Mouse (Mus musculus) kidney, postnatal 0 days (tissue): ENCODE measurements at regions not wholly inside any gene's neighbourhood (a gene's known extent, or its start where the extent isn't known, plus 50 kb on each side); places are given as distances from the start of the nearest gene placed in this dataset.
A peak's percentile ranks its signal among the peaks of the same experiment; 100 is the strongest.

ENCODE experiments used
- ATAC-seq: fragments of 200-750 bp; cut with Nextera tagmentation; replicated peaks from 2 replicates; pipeline ENCODE4 v1.8.0; 2017; ENCODE audit warnings: low read depth, moderate number of reproducible peaks, moderate TSS enrichment, moderate library complexity; ENCODE audit not compliant: low FRiP score
- DNase-seq: peaks from one replicate; pipeline ENCODE4 v3.0.0-alpha.2; 2016; ENCODE audit warnings: low spot score
- H3K27ac ChIP-seq: fragments of 300-500 bp; sonication (generic); 2 replicates; pipeline ENCODE4 v1.5.1; 2014; ENCODE audit warnings: mild to moderate bottlenecking
- H3K27me3 ChIP-seq: fragments of 300-500 bp; sonication (generic); 2 replicates; pipeline ENCODE4 v1.6.1; 2014; ENCODE audit warnings: low read length, mixed read lengths; ENCODE audit not compliant: insufficient read depth
- H3K36me3 ChIP-seq: fragments of 300-500 bp; sonication (generic); 2 replicates; pipeline ENCODE4 v1.6.1; 2014; ENCODE audit warnings: low read length, mixed read lengths; ENCODE audit not compliant: insufficient read depth
- H3K4me1 ChIP-seq: fragments of 300-500 bp; sonication (generic); replicated peaks from 2 replicates; pipeline ENCODE4 v1.6.1; 2014; ENCODE audit warnings: antibody characterized with exemption, low read length, mixed read lengths; ENCODE audit not compliant: insufficient read depth
- H3K4me2 ChIP-seq: fragments of 300-500 bp; sonication (generic); 2 replicates; pipeline ENCODE4 v1.6.1; 2014; ENCODE audit warnings: mild to moderate bottlenecking, low read length, moderate library complexity, mixed read lengths
- H3K4me3 ChIP-seq: fragments of 300-500 bp; sonication (generic); replicated peaks from 2 replicates; pipeline ENCODE4 v1.5.1; 2014; ENCODE audit warnings: low read depth, low read length
- H3K9ac ChIP-seq: fragments of 300-500 bp; sonication (generic); 2 replicates; pipeline ENCODE4 v1.6.1; 2014; ENCODE audit warnings: low read depth, low read length
- H3K9me3 ChIP-seq: fragments of 300-500 bp; sonication (generic); replicated peaks from 2 replicates; pipeline ENCODE4 v1.6.1; 2016; ENCODE audit warnings: low read length, inconsistent platforms, mixed read lengths
- CTCF ChIP-seq: IDR thresholded peaks from 2 replicates; pipeline ENCODE4 v1.5.1; 2016; ENCODE audit warnings: antibody characterized with exemption, low read depth, mild to moderate bottlenecking, moderate library complexity
- WGBS: fragments of 180-500 bp; shearing (Covaris S2); extraction: QIAGEN DNeasy Blood & Tissue Kit; methylation state at CpG from one replicate; pipeline ENCODE4 v1.1.7; 2014; 5-methylcytosine and 5-hydroxymethylcytosine counted together

DNA sequence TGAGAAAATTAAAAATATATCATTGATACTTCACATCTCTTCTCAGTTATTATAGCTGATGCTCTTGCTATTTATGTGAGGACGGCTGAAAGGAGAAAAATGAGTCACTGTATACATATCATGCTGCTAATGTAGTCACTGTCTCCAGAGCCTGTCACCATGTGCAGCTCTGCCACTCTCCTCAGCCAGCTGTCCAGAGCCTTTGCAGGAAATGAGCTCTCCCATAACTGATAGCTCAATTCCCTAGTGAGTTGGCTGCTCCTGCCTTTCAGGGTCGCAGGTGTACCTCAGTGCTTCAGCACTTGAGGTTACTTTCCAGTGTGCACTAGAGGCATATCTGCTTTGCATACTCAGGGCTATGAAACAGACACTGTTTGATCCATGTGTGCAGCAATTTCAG is 819.0 kb upstream of the Prmt6 start:
- ATAC-seq = no peak
- H3K9ac ChIP-seq = no peak overlapping the region
- TF ChIP-seq CTCF = no peak
- no peak overlapping the region for H3K4me2 ChIP-seq
- H3K9me3 ChIP-seq = no peaks in the 10 kb centered on the region
- H3K36me3 ChIP-seq = no peaks in the 10 kb centered on the region
- 63% methylated on average over 2 of the region's 2 CpGs for WGBS
- H3K27me3 ChIP-seq = no peaks in the 10 kb centered on the region
- no peak overlapping the region for H3K27ac ChIP-seq
- no peak for DNase-seq
- H3K4me1 ChIP-seq = no peaks in the 10 kb centered on the region
- no peak overlapping the region for H3K4me3 ChIP-seq

DNA sequence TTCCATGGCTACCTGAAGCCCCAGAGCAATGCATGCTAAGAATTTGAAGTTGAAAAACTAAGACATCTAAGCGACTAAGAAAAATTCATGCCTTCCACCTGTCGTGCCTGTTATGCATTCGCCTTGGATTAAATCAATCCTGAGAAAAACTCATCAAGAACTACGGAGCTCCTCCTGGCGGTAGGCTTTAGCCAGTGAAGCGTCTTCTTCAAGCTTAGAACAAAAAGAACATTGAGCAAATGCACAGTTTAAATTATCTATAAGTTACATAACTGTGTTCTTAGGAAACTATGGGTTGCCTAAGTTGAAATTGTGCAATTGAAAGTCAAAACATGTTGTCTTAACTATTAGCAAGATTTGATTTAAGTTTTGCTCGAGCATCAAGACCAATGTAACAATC is 818.4 kb upstream of the Prmt6 start:
- no peak for ATAC-seq
- Histone ChIP-seq H3K4me2 (no peak overlapping the region), H3K4me3 (no peak overlapping the region), H3K9ac (no peak overlapping the region), H3K4me1 (no peaks in the 10 kb centered on the region), H3K36me3 (no peaks in the 10 kb centered on the region), H3K9me3 (no peaks in the 10 kb centered on the region), H3K27ac (no peak overlapping the region), H3K27me3 (no peaks in the 10 kb centered on the region)
- DNase-seq = peak; percentile 70
- WGBS = 17% methylated on average over 7 of the region's 7 CpGs
- TF ChIP-seq CTCF = peak; percentile 75

DNA sequence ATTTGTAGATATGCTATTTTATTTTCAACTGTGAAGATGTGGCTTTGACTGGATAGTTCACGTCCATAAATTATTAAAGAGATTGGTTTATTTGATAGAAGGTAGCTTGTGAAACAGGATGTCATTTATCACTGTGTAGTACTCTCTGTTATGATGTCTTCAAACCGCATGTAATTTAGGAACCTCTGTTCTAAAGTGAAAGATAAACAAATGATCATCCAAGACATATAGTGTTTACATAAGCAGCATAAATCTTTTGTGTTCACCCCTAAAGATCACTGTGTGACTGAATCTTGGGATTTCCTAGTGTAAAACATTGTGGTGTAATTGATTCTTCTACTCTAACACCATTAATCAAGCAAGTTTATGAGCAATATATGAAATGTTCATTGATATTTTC is 798.8 kb upstream of the Prmt6 start:
- Histone ChIP-seq H3K9me3 (no peaks in the 10 kb centered on the region), H3K27me3 (no peaks in the 10 kb centered on the region), H3K27ac (no peak overlapping the region), H3K4me2 (no peak overlapping the region), H3K4me3 (no peak overlapping the region), H3K36me3 (no peaks in the 10 kb centered on the region), H3K9ac (no peak overlapping the region), H3K4me1 (no peaks in the 10 kb centered on the region)
- peak; percentile 36 for DNase-seq
- ATAC-seq = no peak
- no peak for TF ChIP-seq CTCF
- WGBS = 36% methylated on average over 2 of the region's 2 CpGs
